Mouse (Mus musculus) kidney, postnatal 0 days (tissue): ENCODE data around the gene Ramp3. TPM values are rescaled to one million over a fixed set of nuclear protein-coding genes. Genes with fewer than 3 reads are reported as not detected.

Source experiments
- ATAC-seq: fragments of 200-750 bp; cut with Nextera tagmentation; replicated peaks from 2 replicates; pipeline ENCODE4 v1.8.0; 2017; ENCODE audit warnings: low read depth, moderate number of reproducible peaks, moderate TSS enrichment, moderate library complexity; ENCODE audit not compliant: low FRiP score
- DNase-seq: peaks from one replicate; pipeline ENCODE4 v3.0.0-alpha.2; 2016; ENCODE audit warnings: low spot score
- H3K27ac ChIP-seq: fragments of 300-500 bp; sonication (generic); 2 replicates; pipeline ENCODE4 v1.5.1; 2014; ENCODE audit warnings: mild to moderate bottlenecking
- H3K27me3 ChIP-seq: fragments of 300-500 bp; sonication (generic); 2 replicates; pipeline ENCODE4 v1.6.1; 2014; ENCODE audit warnings: low read length, mixed read lengths; ENCODE audit not compliant: insufficient read depth
- H3K36me3 ChIP-seq: fragments of 300-500 bp; sonication (generic); 2 replicates; pipeline ENCODE4 v1.6.1; 2014; ENCODE audit warnings: low read length, mixed read lengths; ENCODE audit not compliant: insufficient read depth
- H3K4me1 ChIP-seq: fragments of 300-500 bp; sonication (generic); replicated peaks from 2 replicates; pipeline ENCODE4 v1.6.1; 2014; ENCODE audit warnings: antibody characterized with exemption, low read length, mixed read lengths; ENCODE audit not compliant: insufficient read depth
- H3K4me2 ChIP-seq: fragments of 300-500 bp; sonication (generic); 2 replicates; pipeline ENCODE4 v1.6.1; 2014; ENCODE audit warnings: mild to moderate bottlenecking, low read length, moderate library complexity, mixed read lengths
- H3K4me3 ChIP-seq: fragments of 300-500 bp; sonication (generic); replicated peaks from 2 replicates; pipeline ENCODE4 v1.5.1; 2014; ENCODE audit warnings: low read depth, low read length
- H3K9ac ChIP-seq: fragments of 300-500 bp; sonication (generic); 2 replicates; pipeline ENCODE4 v1.6.1; 2014; ENCODE audit warnings: low read depth, low read length
- H3K9me3 ChIP-seq: fragments of 300-500 bp; sonication (generic); replicated peaks from 2 replicates; pipeline ENCODE4 v1.6.1; 2016; ENCODE audit warnings: low read length, inconsistent platforms, mixed read lengths
- CTCF ChIP-seq: IDR thresholded peaks from 2 replicates; pipeline ENCODE4 v1.5.1; 2016; ENCODE audit warnings: antibody characterized with exemption, low read depth, mild to moderate bottlenecking, moderate library complexity
- WGBS: fragments of 180-500 bp; shearing (Covaris S2); extraction: QIAGEN DNeasy Blood & Tissue Kit; methylation state at CpG from one replicate; pipeline ENCODE4 v1.1.7; 2014; 5-methylcytosine and 5-hydroxymethylcytosine counted together
- polyA plus RNA-seq: library from polyadenylated mRNA; unstranded; fragments of >200 nt; fragmentation: Nextera tagmentation; extraction: Ambion mirVana; gene quantifications from 2 replicates; pipeline ENCODE4 v1.2.1, GENCODE M21; 2015

The Ramp3 gene
- polyA plus RNA-seq, 1 experiment from 2014 or later: 26.5 TPM

GRCm38 (mm10) chr11:6705516-6705915 lies 47.2 kb downstream of the Ramp3 start:
- Histone ChIP-seq H3K9me3 (no peaks in the 10 kb centered on the region), H3K9ac (no peak overlapping the region), H3K36me3 (no peaks in the 10 kb centered on the region), H3K27me3 (no peaks in the 10 kb centered on the region), H3K27ac (no peak overlapping the region), H3K4me2 (no peak overlapping the region), H3K4me1 (no peaks in the 10 kb centered on the region; the same call in 1 of the 2 replicates), H3K4me3 (no peak overlapping the region)
- no peak for TF ChIP-seq CTCF
- DNase-seq (no peak), ATAC-seq (no peak)
- WGBS: 55% methylated on average over 5 of the region's 5 CpGs

GRCm38 (mm10) chr11:6706796-6707195 lies 48.5 kb downstream of the Ramp3 start:
- Histone ChIP-seq H3K27me3 (no peaks in the 10 kb centered on the region), H3K4me2 (no peak overlapping the region), H3K9me3 (no peaks in the 10 kb centered on the region), H3K9ac (no peak overlapping the region), H3K27ac (no peak overlapping the region), H3K4me1 (no peaks in the 10 kb centered on the region; the same call in 1 of the 2 replicates), H3K36me3 (no peaks in the 10 kb centered on the region), H3K4me3 (no peak overlapping the region)
- DNase-seq (no peak), ATAC-seq (no peak)
- TF ChIP-seq CTCF: no peak
- WGBS: 95% methylated on average over 13 of the region's 13 CpGs

GRCm38 (mm10) chr11:6708437-6708836 lies 50.1 kb downstream of the Ramp3 start:
- Histone ChIP-seq H3K36me3 (no peaks in the 10 kb centered on the region), H3K4me2 (no peak overlapping the region), H3K27me3 (no peaks in the 10 kb centered on the region), H3K9ac (no peak overlapping the region), H3K4me3 (no peak overlapping the region), H3K27ac (no peak overlapping the region), H3K9me3 (no peaks in the 10 kb centered on the region), H3K4me1 (no peaks in the 10 kb centered on the region)
- WGBS: 95% methylated on average over 7 of the region's 7 CpGs
- DNase-seq (no peak), ATAC-seq (no peak)
- peak; percentile 28; the same call in 1 of the 2 replicates for TF ChIP-seq CTCF

GRCm38 (mm10) chr11:6710409-6710808 lies 52.1 kb downstream of the Ramp3 start:
- no peaks in the 10 kb centered on the region for H3K9me3 ChIP-seq
- no peak overlapping the region for H3K27ac ChIP-seq
- no peak overlapping the region for H3K9ac ChIP-seq
- no peaks in the 10 kb centered on the region for H3K27me3 ChIP-seq
- no peaks in the 10 kb centered on the region for H3K4me1 ChIP-seq
- no peak overlapping the region for H3K4me2 ChIP-seq
- H3K36me3 ChIP-seq: no peaks in the 10 kb centered on the region
- no peak overlapping the region for H3K4me3 ChIP-seq
- ATAC-seq: 0 out of 2 replicates have a peak, but pooled peaks have one; percentile 9
- no peak for TF ChIP-seq CTCF
- DNase-seq: no peak
- 68% methylated on average over 2 of the region's 2 CpGs for WGBS

GRCm38 (mm10) chr11:6720746-6721145 lies 62.4 kb downstream of the Ramp3 start:
- TF ChIP-seq CTCF: no peak
- no peak overlapping the region for H3K4me2 ChIP-seq
- 90% methylated on average over 5 of the region's 5 CpGs for WGBS
- no peaks in the 10 kb centered on the region for H3K36me3 ChIP-seq
- no peak for ATAC-seq
- H3K9me3 ChIP-seq: no peaks in the 10 kb centered on the region
- no peaks in the 10 kb centered on the region for H3K4me1 ChIP-seq
- no peak overlapping the region for H3K27ac ChIP-seq
- no peak overlapping the region for H3K9ac ChIP-seq
- H3K27me3 ChIP-seq: no peaks in the 10 kb centered on the region
- H3K4me3 ChIP-seq: no peak overlapping the region
- DNase-seq: no peak

- no peaks in the 10 kb centered on the region for H3K36me3 ChIP-seq
- H3K9me3 ChIP-seq: no peaks in the 10 kb centered on the region
- no peaks in the 10 kb centered on the region for H3K4me1 ChIP-seq
- ATAC-seq (no peak), DNase-seq (no peak)
- no peak overlapping the region for H3K27ac ChIP-seq
- H3K9ac ChIP-seq: no peak overlapping the region
- H3K4me2 ChIP-seq: no peak overlapping the region
- no peak overlapping the region for H3K4me3 ChIP-seq
- TF ChIP-seq CTCF: no peak
- WGBS: 88% methylated on average over 5 of the region's 5 CpGs
- H3K27me3 ChIP-seq: no peaks in the 10 kb centered on the region
These were observed 68.6 kb downstream of the Ramp3 start for GRCm38 (mm10) chr11:6726921-6727320.

Other genes starting within 250 kb of the Ramp3 start
- gene Ppia, start 243.1 kb upstream of the Ramp3 start, polyA plus RNA-seq: 5,621 and 5,791 TPM in 2 replicates
- 441 and 458 TPM in 2 replicates for gene H2afv, start 214.1 kb upstream of the Ramp3 start, polyA plus RNA-seq
- gene Purb, start 182.6 kb upstream of the Ramp3 start, polyA plus RNA-seq: 24.5 and 26.4 TPM in 2 replicates
- 0.42 and 0.83 TPM in 2 replicates for gene Myo1g, start 137.6 kb upstream of the Ramp3 start, polyA plus RNA-seq
- 63.8 and 66.5 TPM in 2 replicates for gene Ccm2, start 111.6 kb upstream of the Ramp3 start, polyA plus RNA-seq
- gene Nacad, start 52.5 kb upstream of the Ramp3 start, polyA plus RNA-seq: 1.1 TPM in 2 replicates
- gene Tbrg4, start 32.5 kb upstream of the Ramp3 start, polyA plus RNA-seq: 32.2 and 34.5 TPM in 2 replicates
- not detected in 2 replicates for gene Wap, start 19.9 kb upstream of the Ramp3 start, polyA plus RNA-seq
- gene Gm11983, start 179.1 kb downstream of the Ramp3 start, polyA plus RNA-seq: not detected in 2 replicates